Mouse (Mus musculus) liver, postnatal 0 days (tissue): ENCODE data around the gene Il20ra. TPM values are rescaled to one million over a fixed set of nuclear protein-coding genes. Genes with fewer than 3 reads are reported as not detected.
A peak's percentile ranks its signal among the peaks of the same experiment; 100 is the strongest.
"Not testable (repeated sequence)": the region's sequence is repeated elsewhere in the genome, so short reads cannot be mapped to it uniquely, and the experiment has no call there.

Source experiments
- ATAC-seq: fragments of 200-750 bp; cut with Nextera tagmentation; 2 replicates; pipeline ENCODE4 v1.8.0; 2017; ENCODE audit warnings: mild to moderate bottlenecking, moderate library complexity
- DNase-seq: peaks from one replicate; pipeline ENCODE4 v3.0.0-alpha.2; 2016
- H3K27ac ChIP-seq: fragments of 300-500 bp; sonication (generic); 2 replicates; pipeline ENCODE4 v1.5.1; 2014; ENCODE audit warnings: antibody characterized with exemption, moderate library complexity, mild to moderate bottlenecking, low read depth
- H3K27me3 ChIP-seq: fragments of 300-500 bp; sonication (generic); 2 replicates; pipeline ENCODE4 v1.6.1; 2014; ENCODE audit warnings: low read length, control low read depth, mixed read lengths; ENCODE audit not compliant: insufficient read depth
- H3K36me3 ChIP-seq: fragments of 300-500 bp; sonication (generic); replicated peaks from 2 replicates; pipeline ENCODE4 v1.6.1; 2014; ENCODE audit warnings: mild to moderate bottlenecking, control low read depth, low read length, moderate library complexity, mixed read lengths; ENCODE audit not compliant: insufficient read depth
- H3K4me1 ChIP-seq: fragments of 300-500 bp; sonication (generic); 2 replicates; pipeline ENCODE4 v1.6.1; 2014; ENCODE audit warnings: antibody characterized with exemption, mild to moderate bottlenecking, control low read depth; ENCODE audit not compliant: insufficient read depth
- H3K4me2 ChIP-seq: fragments of 300-500 bp; sonication (generic); 2 replicates; pipeline ENCODE4 v1.6.1; 2014; ENCODE audit warnings: low read depth, mild to moderate bottlenecking, low read length, moderate library complexity, mixed read lengths
- H3K4me3 ChIP-seq: fragments of 300-500 bp; sonication (generic); 2 replicates; pipeline ENCODE4 v1.5.1; 2014; ENCODE audit warnings: low read depth, low read length
- H3K9ac ChIP-seq: fragments of 300-500 bp; sonication (generic); replicated peaks from 2 replicates; pipeline ENCODE4 v1.6.1; 2014; ENCODE audit warnings: mild to moderate bottlenecking, moderate library complexity
- H3K9me3 ChIP-seq: fragments of 300-500 bp; sonication (generic); 2 replicates; pipeline ENCODE4 v1.6.1; 2016; ENCODE audit warnings: mild to moderate bottlenecking, control low read depth, low read length, mixed read lengths
- CTCF ChIP-seq: sonication (generic); IDR thresholded peaks from 2 replicates; pipeline ENCODE4 v1.5.1; 2016; ENCODE audit warnings: antibody characterized with exemption, low read depth
- EP300 ChIP-seq: IDR thresholded peaks from 2 replicates; pipeline ENCODE4 v1.6.1; 2016; ENCODE audit warnings: antibody characterized with exemption, low read depth, mild to moderate bottlenecking
- WGBS: fragments of 180-500 bp; shearing (Covaris S2); extraction: QIAGEN DNeasy Blood & Tissue Kit; methylation state at CpG from one replicate; pipeline ENCODE4 v1.1.7; 2014; ENCODE audit not compliant: insufficient replicate concordance; 5-methylcytosine and 5-hydroxymethylcytosine counted together
- polyA plus RNA-seq: library from polyadenylated mRNA; unstranded; fragments of >200 nt; fragmentation: Nextera tagmentation; extraction: Ambion mirVana; gene quantifications from 2 replicates; pipeline ENCODE4 v1.2.1, GENCODE M21; 2015

The Il20ra gene
- polyA plus RNA-seq, 1 experiment from 2014 or later: 0.08 TPM

DNA sequence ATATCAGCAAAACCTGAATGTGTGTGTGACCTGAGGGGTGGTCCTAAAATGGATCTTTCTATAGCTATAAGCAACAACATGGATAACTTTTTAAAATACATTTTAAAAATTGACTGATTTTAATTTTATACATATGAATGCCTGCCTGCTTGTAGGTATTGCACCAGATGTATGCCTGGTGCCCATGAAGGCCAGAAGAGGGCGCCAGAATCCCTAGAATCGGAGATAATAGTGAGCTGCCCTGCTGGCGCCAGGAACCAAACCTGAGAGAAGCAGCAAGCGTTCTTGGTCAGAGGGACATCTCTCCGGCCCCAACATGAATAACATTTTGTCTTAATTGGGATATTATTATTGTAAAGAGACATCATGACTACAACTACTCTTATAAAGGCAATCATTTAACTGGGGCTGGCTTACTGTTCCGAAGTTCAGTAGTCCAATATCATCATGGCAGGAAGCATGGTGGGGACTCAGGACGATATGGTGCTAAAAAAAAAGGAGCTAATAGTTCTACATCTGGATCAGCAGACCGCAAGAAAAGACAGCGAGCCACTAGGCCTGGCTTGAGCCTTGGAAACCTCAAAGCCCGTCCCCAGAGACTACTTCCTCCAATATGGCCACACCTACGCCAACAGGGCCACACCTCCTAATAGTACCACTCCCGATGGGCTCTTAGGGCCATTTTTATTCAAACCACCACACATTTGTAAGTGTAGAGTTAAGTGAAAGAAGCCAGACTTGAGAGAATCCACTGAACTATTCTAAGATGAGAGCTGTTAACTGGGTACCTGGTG, 3.9 kb upstream of the Il20ra start:
- DNase-seq (peak; percentile 60), ATAC-seq (no peak)
- Histone ChIP-seq H3K4me1 (peaks cover 9% of the 10 kb centered on the region), H3K9me3 (no peaks in the 10 kb centered on the region), H3K9ac (no peak overlapping the region), H3K4me2 (no peak overlapping the region), H3K27me3 (peaks cover 7% of the 10 kb centered on the region; the same call in 1 of the 2 replicates), H3K36me3 (no peaks in the 10 kb centered on the region), H3K4me3 (no peak overlapping the region), H3K27ac (no peak overlapping the region)
- WGBS: 55% methylated on average over 12 of the region's 12 CpGs
- no peak for TF ChIP-seq EP300
- peak; percentile 72 for TF ChIP-seq CTCF

DNA sequence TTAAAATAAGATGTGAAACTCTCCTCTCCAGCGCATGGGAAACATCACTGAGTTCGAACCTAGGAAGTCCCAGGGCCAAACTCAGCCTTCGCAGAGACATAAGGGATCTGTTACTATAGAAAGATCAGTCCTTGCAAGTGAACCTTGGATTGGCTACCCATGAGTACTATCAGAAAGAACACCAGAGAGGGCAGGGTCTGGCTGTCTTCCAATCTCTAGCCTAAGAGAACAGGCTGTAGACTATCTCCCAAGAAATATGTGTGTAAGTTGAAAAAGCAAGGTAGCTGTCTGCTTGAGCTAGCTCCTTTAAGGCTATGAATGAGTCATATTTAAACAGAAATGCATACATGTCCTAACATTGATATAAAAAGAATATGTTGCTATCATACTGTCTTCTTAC, 1.4 kb upstream of the Il20ra start:
- ATAC-seq: peak; percentile 56
- Histone ChIP-seq H3K9ac (no peak overlapping the region), H3K27ac (no peak overlapping the region), H3K27me3 (peaks cover 7% of the 10 kb centered on the region; the same call in 1 of the 2 replicates), H3K4me2 (no peak overlapping the region), H3K36me3 (no peaks in the 10 kb centered on the region), H3K4me3 (no peak overlapping the region), H3K4me1 (peaks cover 9% of the 10 kb centered on the region), H3K9me3 (no peaks in the 10 kb centered on the region)
- TF ChIP-seq CTCF: no peak
- TF ChIP-seq EP300: no peak
- DNase-seq: no peak
- 53% methylated on average over 3 of the region's 3 CpGs for WGBS

DNA sequence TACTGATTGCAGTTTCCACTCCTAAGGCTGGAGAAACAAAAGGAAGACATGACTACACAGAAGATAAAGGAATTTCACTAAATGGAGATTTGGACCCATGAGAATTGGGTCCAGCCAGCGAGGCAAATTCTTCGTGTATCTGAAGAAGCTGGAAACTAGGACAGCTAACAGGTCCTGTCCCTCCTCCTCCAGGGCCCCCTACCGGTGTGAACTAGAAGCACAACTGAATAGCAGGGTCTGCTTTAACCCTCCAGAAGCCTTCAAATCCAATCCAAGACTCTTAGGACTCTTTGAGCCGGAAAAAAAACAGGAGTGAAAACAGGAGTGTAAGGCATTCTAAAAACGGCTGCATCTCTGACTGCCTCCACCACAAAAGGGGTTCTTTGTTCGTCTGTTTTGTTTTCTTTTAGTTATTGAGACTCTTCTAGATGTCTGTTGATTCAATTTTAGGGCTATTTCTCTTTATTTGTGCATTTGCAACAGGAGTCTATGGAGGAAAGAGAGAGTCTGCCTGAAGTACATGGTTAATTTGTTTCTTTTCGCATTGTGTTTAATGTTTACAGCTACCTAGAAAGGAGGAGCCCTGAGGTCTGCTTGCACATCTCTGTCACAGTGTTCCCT, 709 bp upstream of the Il20ra start:
- WGBS: 49% methylated on average over 7 of the region's 7 CpGs
- no peak overlapping the region for H3K27ac ChIP-seq

DNA sequence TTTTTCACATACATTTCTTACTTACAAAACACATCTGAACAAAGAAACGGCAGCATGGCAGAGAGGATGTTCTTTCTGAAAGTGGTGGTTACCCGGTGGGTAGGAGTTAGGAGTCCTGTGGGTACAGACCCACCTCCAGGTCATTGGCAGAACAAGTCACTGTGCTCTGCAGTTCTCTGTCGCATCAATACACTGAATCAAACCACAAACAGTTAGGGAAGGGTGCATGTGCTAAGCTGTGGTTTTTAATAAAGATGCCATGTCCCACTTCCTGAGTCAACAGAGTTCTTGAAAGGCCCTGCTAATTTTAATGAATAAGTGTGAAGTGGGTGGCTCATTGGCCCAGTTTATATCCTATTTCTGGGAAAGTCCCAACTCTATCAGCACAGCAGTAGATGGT, 6.3 kb downstream of the Il20ra start:
- ATAC-seq: no peak

More for the DNA sequence above, 709 bp upstream of the Il20ra start:
- Histone ChIP-seq H3K9ac (no peak overlapping the region), H3K4me2 (peak overlapping the region; percentile 81), H3K36me3 (no peaks in the 10 kb centered on the region), H3K4me1 (peaks cover 9% of the 10 kb centered on the region), H3K9me3 (no peaks in the 10 kb centered on the region), H3K4me3 (no peak overlapping the region), H3K27me3 (peaks cover 7% of the 10 kb centered on the region; the same call in 1 of the 2 replicates)
- ATAC-seq (no peak), DNase-seq (no peak)
- TF ChIP-seq EP300 (no peak), CTCF (peak; percentile 24)

DNA sequence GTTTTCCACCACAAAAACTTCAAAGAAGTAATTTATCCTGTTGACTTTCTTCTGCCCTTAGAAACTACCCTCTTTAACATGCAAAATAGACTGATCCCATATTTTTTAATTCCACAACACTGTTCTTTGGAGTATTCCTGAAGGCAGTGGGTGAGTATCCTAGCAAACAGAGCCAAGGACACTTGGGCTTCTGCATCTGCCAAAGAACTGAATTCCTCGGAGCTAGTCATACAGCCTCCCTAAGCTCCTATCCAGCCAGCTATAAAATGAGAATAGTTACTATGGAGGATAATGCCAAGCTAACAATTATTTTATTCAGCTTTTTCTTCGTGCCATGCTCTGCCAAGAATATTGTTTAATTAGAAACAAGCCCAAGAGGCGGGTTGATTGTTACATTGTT, 9.9 kb downstream of the Il20ra start:
- H3K9me3 ChIP-seq: no peaks in the 10 kb centered on the region
- no peaks in the 10 kb centered on the region for H3K27me3 ChIP-seq
- DNase-seq: no peak
- no peak overlapping the region for H3K9ac ChIP-seq
- no peak for ATAC-seq
- H3K4me2 ChIP-seq: no peak overlapping the region
- TF ChIP-seq EP300 (no peak), CTCF (no peak)
- H3K27ac ChIP-seq: no peak overlapping the region
- H3K4me3 ChIP-seq: no peak overlapping the region
- no peaks in the 10 kb centered on the region for H3K36me3 ChIP-seq
- 74% methylated on average over 3 of the region's 3 CpGs for WGBS
- H3K4me1 ChIP-seq: no peaks in the 10 kb centered on the region

More for the DNA sequence above, 6.3 kb downstream of the Il20ra start:
- Histone ChIP-seq H3K4me2 (no peak overlapping the region), H3K9ac (no peak overlapping the region), H3K36me3 (no peaks in the 10 kb centered on the region), H3K9me3 (no peaks in the 10 kb centered on the region), H3K4me1 (no peaks in the 10 kb centered on the region), H3K4me3 (no peak overlapping the region), H3K27ac (no peak overlapping the region), H3K27me3 (no peaks in the 10 kb centered on the region)
- 39% methylated on average over 3 of the region's 3 CpGs for WGBS
- DNase-seq: no peak
- no peak for TF ChIP-seq CTCF
- no peak for TF ChIP-seq EP300

DNA sequence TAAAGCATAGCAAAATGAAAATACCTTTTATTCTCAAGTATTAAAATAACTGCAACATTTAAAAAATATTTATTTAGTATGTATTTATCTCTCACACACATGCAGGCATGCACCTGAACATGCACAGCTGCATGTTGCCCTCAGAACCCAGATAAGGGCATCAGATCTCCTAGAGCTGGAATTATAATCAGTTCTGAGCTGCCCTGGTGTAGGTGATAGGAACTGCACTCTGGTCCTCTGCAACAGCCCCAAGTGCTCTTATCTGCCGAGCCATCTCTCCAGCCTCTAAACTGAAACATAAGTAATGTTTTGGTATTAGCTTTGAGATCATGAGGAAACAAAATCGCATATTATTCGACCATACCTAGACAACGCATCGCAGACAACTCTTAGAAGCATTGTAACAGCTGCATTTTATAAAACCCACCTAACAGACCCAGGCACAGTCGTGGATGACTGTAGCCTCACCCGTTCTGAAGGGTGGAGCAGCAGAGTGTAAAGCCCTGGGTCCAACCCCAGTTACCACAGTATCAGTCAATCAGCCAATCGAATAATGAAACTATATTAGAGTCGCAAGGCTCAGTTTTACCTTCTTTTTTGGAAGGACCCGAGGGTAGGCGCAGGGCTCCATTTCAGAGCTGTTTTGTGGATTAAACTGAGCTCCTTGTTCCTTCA, 11.9 kb downstream of the Il20ra start:
- ATAC-seq (no peak), DNase-seq (no peak)
- Histone ChIP-seq H3K4me2 (no peak overlapping the region), H3K9me3 (no peaks in the 10 kb centered on the region), H3K27ac (no peak overlapping the region), H3K36me3 (no peaks in the 10 kb centered on the region), H3K27me3 (no peaks in the 10 kb centered on the region), H3K4me3 (no peak overlapping the region), H3K9ac (no peak overlapping the region), H3K4me1 (no peaks in the 10 kb centered on the region)
- WGBS: 75% methylated on average over 11 of the region's 11 CpGs
- TF ChIP-seq EP300 (no peak), CTCF (no peak)

DNA sequence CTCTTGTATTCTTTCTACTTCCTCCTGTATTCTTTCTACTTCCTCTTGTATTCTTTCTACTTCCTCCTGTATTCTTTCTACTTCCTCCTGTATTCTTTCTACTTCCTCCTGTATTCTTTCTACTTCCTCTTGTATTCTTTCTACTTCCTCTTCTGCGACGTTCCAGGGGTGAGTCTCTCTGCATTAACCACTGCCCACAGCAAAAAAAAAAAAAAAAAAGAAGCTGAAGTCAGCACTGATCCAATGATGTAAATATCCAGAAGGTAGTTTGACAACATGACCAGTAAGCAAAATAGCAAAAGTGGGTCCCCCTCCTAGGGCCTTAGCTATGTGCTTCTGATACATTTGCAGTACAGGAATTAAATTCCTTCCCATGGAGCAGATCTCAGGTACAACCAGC, 26.1 kb downstream of the Il20ra start:
- not testable (repeated sequence) for H3K4me1 ChIP-seq, H3K36me3 ChIP-seq, H3K4me3 ChIP-seq, DNase-seq, ATAC-seq, H3K9me3 ChIP-seq, H3K27me3 ChIP-seq, H3K4me2 ChIP-seq, H3K9ac ChIP-seq
- H3K27ac ChIP-seq: peak overlapping the region; percentile 39; the same call in 1 of the 2 replicates
- WGBS: 34% methylated on average over 2 of the region's 2 CpGs
